In genomic region chr5:32102484-32102883, GRCm38 (mm10) we compare ENCODE assay signal across 9 mouse cellular contexts. TPM values are rescaled to one million over a fixed set of nuclear protein-coding genes. Genes with fewer than 3 reads are reported as not detected.
DNase-seq lines count a peak whose midpoint lies in the region; ATAC-seq and TF ChIP-seq lines count a peak whose summit lies in the region.
"Had no signal": no experiment of that assay in that cellular context is flagged by ENCODE, and none has a peak within 500 bp of the region (broad histone marks: within the 10 kb centered on the region; RNA-seq: fewer than 3 reads in every experiment).

No protein-coding gene starts in this region.

- H3K27ac ChIP-seq in hindbrain, embryonic 10.5 days: peak overlapping the region; percentile 54; the same call in 1 of the 2 replicates
- H3K27ac ChIP-seq in hindbrain, embryonic 13.5 days: no peak overlapping the region; the same call in 1 of the 2 replicates
- no peak overlapping the region for H3K27ac ChIP-seq in midbrain, embryonic 11.5 days (ENCODE audit: low read depth, low read length)

- 48% methylated on average over 5 of the region's 5 CpGs for WGBS in hindbrain, embryonic 10.5 days
- WGBS in hindbrain, embryonic 13.5 days: 41% methylated on average over 5 of the region's 5 CpGs
- WGBS in midbrain, embryonic 11.5 days: 52% methylated on average over 5 of the region's 5 CpGs

- no peak for DNase-seq in hindbrain, embryonic 10.5 days (ENCODE audit: low spot score)
- peak; percentile 38 for DNase-seq in Patski (ENCODE audit: low read depth, low spot score)
- DNase-seq in cerebellum, postnatal 36 days: peak; percentile 64 to 72
- DNase-seq in heart, postnatal 10 days: peak; percentile 81 to 84
- peak; percentile 79 for DNase-seq in midbrain, embryonic 11.5 days (ENCODE audit: low spot score, missing footprints)
- DNase-seq in urinary bladder, postnatal 25 days (ENCODE audit: low spot score): peak; percentile 53
- no peak for DNase-seq in embryo, embryonic 10.5 days (ENCODE audit: low spot score)

- intact Hi-C loops in heart, postnatal 10 days (cut with DNase I): no loop called here

- H3K9me3 ChIP-seq in hindbrain, embryonic 10.5 days: no peaks in the 10 kb centered on the region
- no peaks in the 10 kb centered on the region for H3K9me3 ChIP-seq in hindbrain, embryonic 13.5 days
- H3K9me3 ChIP-seq in midbrain, embryonic 11.5 days (ENCODE audit: control insufficient read depth, low read length): no peaks in the 10 kb centered on the region
- H3K9me3 ChIP-seq: megakaryocyte, embryonic 14.5 days had no signal

- no peak; the same call in 1 of the 2 replicates for ATAC-seq in hindbrain, embryonic 13.5 days (ENCODE audit: low FRiP score)
- ATAC-seq in Patski: peak; percentile 34
- ATAC-seq in midbrain, embryonic 11.5 days (ENCODE audit: low FRiP score): no peak

- H3K27me3 ChIP-seq in hindbrain, embryonic 10.5 days (ENCODE audit: insufficient read depth, poor library complexity, severe bottlenecking): no peaks in the 10 kb centered on the region
- H3K27me3 ChIP-seq in hindbrain, embryonic 13.5 days: no peaks in the 10 kb centered on the region
- no peaks in the 10 kb centered on the region for H3K27me3 ChIP-seq in Patski
- H3K27me3 ChIP-seq in midbrain, embryonic 11.5 days (ENCODE audit: control insufficient read depth, insufficient read depth, low read length): no peaks in the 10 kb centered on the region

- CTCF ChIA-PET in Patski (lab: Charles Lee): interaction anchor here (1.2 kb wide), 1 partner anchor 16 kb away, joined by 4 read pairs; no protein-coding TSS in a partner anchor

- H3K4me1 ChIP-seq in hindbrain, embryonic 10.5 days (replicated peaks): peaks cover 20% of the 10 kb centered on the region
- H3K4me1 ChIP-seq in hindbrain, embryonic 13.5 days (replicated peaks): peaks cover 11% of the 10 kb centered on the region
- no peaks in the 10 kb centered on the region for H3K4me1 ChIP-seq in midbrain, embryonic 11.5 days (ENCODE audit: control insufficient read depth, insufficient read depth, low read length)

- H3K4me2 ChIP-seq in hindbrain, embryonic 13.5 days: no peak overlapping the region
- no peak overlapping the region for H3K4me2 ChIP-seq in midbrain, embryonic 11.5 days

- POLR2A ChIA-PET in Patski (lab: Charles Lee): no interaction called here

- no peak overlapping the region for H3K4me3 ChIP-seq in hindbrain, embryonic 10.5 days
- no peak overlapping the region for H3K4me3 ChIP-seq in hindbrain, embryonic 13.5 days
- no peak overlapping the region for H3K4me3 ChIP-seq in midbrain, embryonic 11.5 days (ENCODE audit: low read depth, low read length)
- H3K4me3 ChIP-seq: megakaryocyte, embryonic 14.5 days had no signal

- in situ Hi-C loops in Patski (cut with MboI; ENCODE audit: low pct_unique_long_range_greater_than_20kb): no loop called here

- H3K36me3 ChIP-seq in hindbrain, embryonic 10.5 days: no peaks in the 10 kb centered on the region
- H3K36me3 ChIP-seq in hindbrain, embryonic 13.5 days: no peaks in the 10 kb centered on the region
- no peaks in the 10 kb centered on the region for H3K36me3 ChIP-seq in midbrain, embryonic 11.5 days (ENCODE audit: control insufficient read depth, insufficient read depth, low read length)

- TF ChIP-seq CTCF in Patski (IDR thresholded peaks at IDR 0.05): no peak

- no peak overlapping the region for H3K9ac ChIP-seq in hindbrain, embryonic 13.5 days
- no peak overlapping the region for H3K9ac ChIP-seq in midbrain, embryonic 11.5 days (ENCODE audit: low read length)

RNA-seq across cellular contexts. Expression of gene Fosl2, which starts 33.1 kb away (rescaled TPM):
- 0.42 and 0.55 TPM in 2 replicates for polyA plus RNA-seq in hindbrain, embryonic 10.5 days (2016; fragmentation: Nextera tagmentation; extraction: Ambion mirVana)
- 0.36 and 0.40 TPM in 2 replicates for polyA plus RNA-seq in hindbrain, embryonic 13.5 days (2015; fragmentation: Nextera tagmentation; extraction: Ambion mirVana)
- 97.3 TPM for polyA plus RNA-seq in Patski (2021)
- total RNA-seq in heart, postnatal 10 days (2021): 10 to 100 TPM; 21.4 to 22.5 TPM
- 0.52 and 0.57 TPM in 2 replicates for polyA plus RNA-seq in midbrain, embryonic 11.5 days (2014; fragmentation: Nextera tagmentation; extraction: Ambion mirVana)

Comparison
In these comparisons a context has a peak if more than half of its experiments do, and no peak if none do; other contexts are left out.
1. DNase-seq: peak in Patski (single experiment), cerebellum, postnatal 36 days (2 of 2), heart, postnatal 10 days (2 of 2), midbrain, embryonic 11.5 days (single experiment) and urinary bladder, postnatal 25 days (single experiment); none in hindbrain, embryonic 10.5 days (single experiment) and embryo, embryonic 10.5 days (single experiment).
2. RNA of gene Fosl2, which starts 33.1 kb away (polyA plus RNA-seq): 97.3 TPM in Patski (single experiment); 0.42 to 0.55 TPM in hindbrain, embryonic 10.5 days, 0.52 to 0.57 TPM in midbrain, embryonic 11.5 days and 0.36 to 0.40 TPM in hindbrain, embryonic 13.5 days; every median in the first group is over 10 times any median in the second.